Mouse (Mus musculus): ENCODE results near the gene Lgals12. TPM values are rescaled to one million over a fixed set of nuclear protein-coding genes. Genes with fewer than 3 reads are reported as not detected.

The Lgals12 gene
- polyA plus RNA-seq, 1 experiment from 2014 or later = 0.13 TPM

GRCm38 (mm10) chr19:7556641-7557040, 50.4 kb downstream of the Lgals12 start:
- H3K4me2 ChIP-seq = no peak overlapping the region
- WGBS = 97% methylated on average over 1 of the region's 1 CpGs
- H3K4me3 ChIP-seq = no peak overlapping the region
- no peak for ATAC-seq
- H3K9ac ChIP-seq = no peak overlapping the region
- peaks cover 12% of the 10 kb centered on the region for H3K27me3 ChIP-seq
- H3K27ac ChIP-seq = no peak overlapping the region
- H3K4me1 ChIP-seq = peaks cover 15% of the 10 kb centered on the region
- H3K36me3 ChIP-seq (ENCODE audit: poor library complexity, severe bottlenecking) = no peaks in the 10 kb centered on the region
- H3K9me3 ChIP-seq (replicated peaks) = no peaks in the 10 kb centered on the region

- ATAC-seq = no peak
- WGBS = 72% methylated on average over 4 of the region's 4 CpGs
- H3K9ac ChIP-seq = no peak overlapping the region
- no peaks in the 10 kb centered on the region for H3K36me3 ChIP-seq (ENCODE audit: poor library complexity, severe bottlenecking)
- peaks cover 12% of the 10 kb centered on the region for H3K27me3 ChIP-seq
- no peak overlapping the region for H3K27ac ChIP-seq
- no peaks in the 10 kb centered on the region for H3K9me3 ChIP-seq (replicated peaks)
- H3K4me2 ChIP-seq = no peak overlapping the region
- peaks cover 15% of the 10 kb centered on the region for H3K4me1 ChIP-seq
- no peak overlapping the region for H3K4me3 ChIP-seq
Observed at GRCm38 (mm10) chr19:7554881-7555280, 52.1 kb downstream of the Lgals12 start.

- H3K9ac ChIP-seq = no peak overlapping the region
- no peak overlapping the region for H3K4me3 ChIP-seq
- ATAC-seq = no peak
- peaks cover 15% of the 10 kb centered on the region for H3K4me1 ChIP-seq
- no peaks in the 10 kb centered on the region for H3K36me3 ChIP-seq (ENCODE audit: poor library complexity, severe bottlenecking)
- no peak overlapping the region for H3K27ac ChIP-seq
- no peak overlapping the region for H3K4me2 ChIP-seq
- H3K9me3 ChIP-seq (replicated peaks) = no peaks in the 10 kb centered on the region
- H3K27me3 ChIP-seq = peaks cover 12% of the 10 kb centered on the region
Observed at GRCm38 (mm10) chr19:7553441-7553840, 53.6 kb downstream of the Lgals12 start.

- peaks cover 4% of the 10 kb centered on the region for H3K4me1 ChIP-seq
- H3K27me3 ChIP-seq = peaks cover 2% of the 10 kb centered on the region
- 94% methylated on average over 2 of the region's 2 CpGs for WGBS
- no peak overlapping the region for H3K4me3 ChIP-seq
- no peak for ATAC-seq
- no peak overlapping the region for H3K9ac ChIP-seq
- no peaks in the 10 kb centered on the region for H3K36me3 ChIP-seq (ENCODE audit: poor library complexity, severe bottlenecking)
- no peak overlapping the region for H3K4me2 ChIP-seq
- no peaks in the 10 kb centered on the region for H3K9me3 ChIP-seq (replicated peaks)
- H3K27ac ChIP-seq = no peak overlapping the region
Observed at GRCm38 (mm10) chr19:7552301-7552673, 54.7 kb downstream of the Lgals12 start.

- no peak overlapping the region for H3K27ac ChIP-seq
- no peak overlapping the region for H3K4me2 ChIP-seq
- no peaks in the 10 kb centered on the region; the same call in none of the 2 replicates for H3K27me3 ChIP-seq
- no peak overlapping the region for H3K4me3 ChIP-seq
- no peak for ATAC-seq
- 70% methylated on average over 4 of the region's 4 CpGs for WGBS
- no peaks in the 10 kb centered on the region for H3K9me3 ChIP-seq (replicated peaks)
- no peak overlapping the region for H3K9ac ChIP-seq
- no peaks in the 10 kb centered on the region for H3K4me1 ChIP-seq
- no peaks in the 10 kb centered on the region for H3K36me3 ChIP-seq (ENCODE audit: poor library complexity, severe bottlenecking)
Observed at GRCm38 (mm10) chr19:7551550-7552300, 55.3 kb downstream of the Lgals12 start.

- H3K27ac ChIP-seq = no peak overlapping the region
- no peak overlapping the region for H3K4me2 ChIP-seq
- H3K36me3 ChIP-seq (ENCODE audit: poor library complexity, severe bottlenecking) = no peaks in the 10 kb centered on the region
- H3K4me1 ChIP-seq = no peaks in the 10 kb centered on the region
- no peak overlapping the region for H3K4me3 ChIP-seq
- no peak overlapping the region for H3K9ac ChIP-seq
- no peaks in the 10 kb centered on the region for H3K27me3 ChIP-seq
- no peak for ATAC-seq
- 92% methylated on average over 3 of the region's 3 CpGs for WGBS
- H3K9me3 ChIP-seq (replicated peaks) = no peaks in the 10 kb centered on the region
Observed at GRCm38 (mm10) chr19:7548924-7549323, 58.1 kb downstream of the Lgals12 start.

Other genes with a start within 250 kb of the Lgals12 start
- gene Spindoc, start 224.2 kb downstream of the Lgals12 start, polyA plus RNA-seq (2015; fragmentation: Nextera tagmentation; extraction: Ambion mirVana) = 42.1 and 47.5 TPM in 2 replicates
- gene 2700081O15Rik, start 189.6 kb downstream of the Lgals12 start, polyA plus RNA-seq (2015; fragmentation: Nextera tagmentation; extraction: Ambion mirVana) = 16.7 and 18.2 TPM in 2 replicates
- 395 and 428 TPM in 2 replicates for gene Rtn3, start 123.9 kb downstream of the Lgals12 start, polyA plus RNA-seq (2015; fragmentation: Nextera tagmentation; extraction: Ambion mirVana)
- gene Atl3, start 113.2 kb downstream of the Lgals12 start, polyA plus RNA-seq (2015; fragmentation: Nextera tagmentation; extraction: Ambion mirVana) = 6.8 and 8.3 TPM in 2 replicates
- 5.8 and 6.6 TPM in 2 replicates for gene Pla2g16, start 49.7 kb downstream of the Lgals12 start, polyA plus RNA-seq (2015; fragmentation: Nextera tagmentation; extraction: Ambion mirVana)
- gene Hrasls5, start 5.3 kb upstream of the Lgals12 start, polyA plus RNA-seq (2015; fragmentation: Nextera tagmentation; extraction: Ambion mirVana) = not detected in 2 replicates
- not detected in 2 replicates for gene Slc22a19, start 104.1 kb upstream of the Lgals12 start, polyA plus RNA-seq (2015; fragmentation: Nextera tagmentation; extraction: Ambion mirVana)
- not detected in 2 replicates for gene Slc22a26, start 195.5 kb upstream of the Lgals12 start, polyA plus RNA-seq (2015; fragmentation: Nextera tagmentation; extraction: Ambion mirVana)